Mouse (Mus musculus) right cerebral cortex, postnatal 4 days (tissue): ENCODE data around the gene Gne.

ENCODE experiments used
- DNase-seq: peaks from one replicate; pipeline ENCODE4 v3.0.0-alpha.2; 2022

The Gne gene

DNA sequence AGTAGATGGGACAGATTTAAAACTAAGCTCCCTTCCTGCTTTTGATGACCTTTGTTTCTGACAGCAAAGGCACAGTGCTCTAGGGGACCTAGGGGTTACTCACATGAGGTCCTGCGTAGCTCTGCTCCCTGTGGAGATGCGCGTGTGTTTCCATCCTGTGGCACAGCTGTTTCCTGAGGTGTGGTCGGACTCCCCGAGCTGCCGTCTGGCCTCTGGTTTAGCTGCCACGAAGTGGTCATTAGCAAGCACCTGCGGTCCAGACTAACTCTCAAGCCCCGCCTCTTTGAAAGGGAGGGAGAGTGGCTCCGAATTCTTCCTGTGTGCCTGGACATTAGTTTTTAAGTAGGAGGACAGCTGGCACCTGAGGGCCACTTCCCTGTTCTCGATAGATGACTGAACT, at the start of gene Gne:
Gene Gne (minus strand): TSS at position 233 of the 400 bp plus-strand sequence.
- DNase-seq: no peak

DNA sequence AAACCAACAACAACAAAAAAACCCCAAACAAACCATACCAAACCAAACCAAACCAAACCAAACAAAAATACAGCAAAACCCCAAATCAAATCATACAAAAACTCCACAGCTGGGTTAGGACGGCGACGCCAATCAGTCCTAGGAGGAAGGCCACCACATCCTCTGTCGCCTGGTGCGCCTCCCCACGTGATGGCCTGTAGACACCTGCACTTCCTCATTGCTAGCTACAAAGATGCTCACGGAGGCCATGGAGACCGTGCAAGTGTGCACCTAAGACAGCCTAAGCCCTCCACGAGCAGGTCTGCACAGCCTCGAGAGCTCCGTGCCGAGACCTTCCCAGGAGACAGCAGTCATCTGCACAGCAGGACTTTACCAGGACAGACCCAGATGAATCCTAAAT, 42.8 kb upstream of the Gne start:
- no peak for DNase-seq

DNA sequence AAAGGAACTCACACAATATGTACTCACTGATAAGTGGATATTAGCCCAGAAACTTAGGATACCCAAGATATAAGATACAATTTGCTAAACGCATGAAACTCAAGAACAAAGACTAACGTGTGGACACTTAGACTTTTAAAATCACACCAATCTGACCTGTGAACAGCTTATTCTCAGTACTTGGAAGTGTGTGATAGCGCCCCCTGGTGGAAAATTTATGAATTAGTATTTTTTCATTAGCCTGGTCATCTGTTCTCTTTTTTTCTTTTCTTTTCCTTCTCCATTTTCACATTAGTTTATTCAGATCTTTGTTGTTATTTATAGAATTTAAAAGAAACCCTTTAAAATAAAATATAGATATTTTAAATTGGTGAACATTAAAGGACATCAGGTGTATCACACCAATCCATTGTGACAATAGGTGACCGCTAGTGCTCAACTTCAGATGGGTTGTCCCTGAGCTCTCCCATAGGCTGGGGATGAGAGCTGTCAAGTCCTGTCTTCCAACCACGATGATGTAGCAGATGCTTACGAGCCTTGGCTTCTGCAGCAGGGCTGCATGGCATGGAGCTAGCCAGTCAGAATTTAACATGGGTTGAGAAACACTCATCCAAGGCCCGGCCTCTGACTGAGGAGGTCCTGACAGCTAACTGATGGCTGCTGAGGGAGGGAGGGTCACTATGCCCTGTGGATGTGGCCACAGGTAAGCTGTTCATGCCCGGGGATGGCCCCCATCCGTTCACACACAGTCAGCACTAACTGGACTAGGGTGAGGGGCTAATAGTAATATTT, 35.6 kb upstream of the Gne start:
- DNase-seq: no peak

DNA sequence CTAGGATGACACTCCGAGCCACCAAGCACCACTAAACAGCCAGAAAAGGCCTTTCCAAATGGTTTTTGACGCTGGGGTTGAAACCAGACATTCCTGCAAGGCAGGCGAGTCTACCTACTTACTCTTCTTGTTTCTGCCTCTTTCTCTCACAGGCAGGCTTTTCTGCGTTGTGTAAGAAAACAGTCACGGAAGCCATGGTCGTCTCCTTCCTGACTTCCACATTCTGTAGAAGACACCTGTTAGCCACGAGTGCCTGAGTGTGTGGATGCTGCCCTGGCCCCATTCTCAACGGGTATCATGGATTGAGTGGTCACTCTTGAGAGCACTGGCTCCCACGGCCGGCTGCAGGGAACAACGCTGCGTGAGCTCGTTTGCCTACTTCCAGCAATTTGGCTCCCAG, 31.1 kb upstream of the Gne start:
- no peak for DNase-seq

DNA sequence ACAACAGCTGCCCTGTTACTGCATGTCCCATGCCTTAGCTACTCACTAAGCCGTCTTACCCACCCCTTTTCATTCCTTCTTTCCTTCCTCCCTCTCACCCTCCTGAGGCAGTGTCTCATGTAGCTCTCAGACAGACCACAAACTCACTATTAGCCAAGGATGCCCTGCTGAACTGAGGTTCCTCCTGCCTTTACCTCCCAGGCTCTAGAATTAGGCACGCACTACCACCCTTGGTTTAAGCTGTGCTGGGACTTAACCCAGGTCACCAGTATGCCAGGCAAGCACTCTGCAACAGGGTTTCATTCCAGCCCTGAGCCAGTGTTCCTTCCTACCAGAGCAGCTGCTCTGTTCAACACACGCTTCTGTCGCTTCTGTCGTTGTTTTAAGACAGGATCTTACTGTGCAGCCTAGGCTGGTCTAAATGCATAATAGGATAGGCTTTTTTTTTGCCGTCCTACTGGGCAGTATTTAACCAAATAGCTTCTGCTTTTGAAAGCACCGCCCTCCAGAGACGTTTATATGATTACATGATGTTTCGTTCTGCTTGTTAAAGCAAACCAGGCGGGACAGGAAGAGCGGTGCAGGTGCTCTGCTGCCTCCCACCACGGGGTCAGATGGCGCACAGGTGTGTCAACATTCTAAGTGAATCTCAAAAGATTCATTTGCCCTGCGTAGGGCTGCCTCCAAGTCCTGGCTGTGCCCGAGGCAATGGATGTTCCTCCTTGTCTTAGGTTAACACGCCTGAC, 29.6 kb upstream of the Gne start:
- no peak for DNase-seq

DNA sequence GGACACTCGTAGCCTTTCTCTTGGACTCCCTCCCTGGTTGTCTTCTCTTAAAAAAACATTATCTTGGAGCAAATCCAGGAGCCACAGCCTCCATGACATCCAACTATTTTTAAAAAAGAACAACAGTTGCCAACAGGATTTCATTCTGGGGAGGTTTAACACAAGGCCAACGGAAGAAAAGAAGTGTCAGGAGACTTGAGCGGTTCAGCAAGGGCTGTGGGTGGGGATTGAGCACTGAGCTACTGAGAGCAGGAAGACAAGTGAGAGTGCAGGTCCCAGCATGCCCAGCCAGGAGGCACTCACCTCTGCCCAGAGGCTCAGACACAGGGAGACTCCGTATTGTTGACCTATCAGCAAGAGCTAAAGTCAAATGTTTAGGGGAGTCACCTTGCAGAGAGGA, 28.8 kb upstream of the Gne start:
- no peak for DNase-seq

DNA sequence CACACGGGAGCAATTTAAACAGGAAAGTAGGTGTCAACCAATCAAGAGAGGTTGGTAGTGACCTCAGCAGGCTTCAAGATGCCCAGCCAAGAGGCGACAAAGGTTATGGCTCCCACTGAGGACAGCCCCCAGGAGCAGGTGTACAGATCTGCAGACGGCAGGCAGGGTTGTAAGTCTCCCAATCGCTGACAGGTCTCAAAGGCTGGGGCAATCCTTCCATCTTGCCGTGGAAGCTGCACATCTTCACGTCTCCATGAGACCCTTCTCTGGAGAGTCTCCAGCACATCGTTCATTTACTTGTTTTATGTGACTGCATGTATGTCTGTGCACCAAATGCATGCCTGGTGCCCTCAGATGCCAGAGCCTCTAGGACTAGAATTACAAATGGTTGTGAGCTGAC, 26.8 kb upstream of the Gne start:
- DNase-seq: no peak

DNA sequence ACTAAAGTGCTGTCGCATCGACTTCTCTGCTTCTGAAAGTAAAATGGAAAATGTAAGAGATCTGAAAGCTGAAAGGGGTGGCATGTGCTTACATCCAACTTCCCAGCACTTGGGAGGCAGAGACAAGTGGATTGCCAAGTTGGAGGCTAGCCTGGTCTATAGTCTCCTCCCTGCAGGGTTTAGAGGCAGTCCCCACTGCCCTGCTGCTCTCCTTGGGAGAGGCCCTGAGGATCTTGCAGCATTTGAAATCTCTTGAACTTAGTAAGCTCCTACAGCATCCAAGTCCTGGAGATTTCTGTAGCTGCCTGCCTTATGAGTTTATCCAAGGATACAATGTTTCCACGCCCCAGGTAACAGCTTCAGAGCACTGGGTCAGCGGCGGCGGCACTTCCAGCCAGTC, 24.3 kb upstream of the Gne start:
- DNase-seq: no peak

DNA sequence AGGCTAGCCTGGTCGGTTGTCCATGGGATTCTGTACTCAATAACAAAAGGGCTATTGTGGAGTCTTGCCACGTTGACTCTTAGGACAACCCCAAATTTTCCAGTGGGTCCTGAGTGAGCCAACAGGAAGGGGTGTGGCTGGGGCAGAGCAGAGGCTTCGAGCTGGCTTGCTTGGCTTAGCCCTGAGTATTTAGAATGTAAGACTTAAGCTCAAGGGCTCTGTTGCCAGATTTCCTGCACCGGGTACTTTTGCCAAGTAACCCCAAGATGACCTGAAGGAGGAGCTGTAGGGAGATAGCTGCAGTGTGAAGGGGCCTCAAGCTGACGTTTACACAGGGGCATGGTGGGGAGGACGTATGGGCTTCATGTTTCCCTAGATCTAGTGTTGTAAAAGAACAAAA, 23.4 kb upstream of the Gne start:
- DNase-seq: no peak

DNA sequence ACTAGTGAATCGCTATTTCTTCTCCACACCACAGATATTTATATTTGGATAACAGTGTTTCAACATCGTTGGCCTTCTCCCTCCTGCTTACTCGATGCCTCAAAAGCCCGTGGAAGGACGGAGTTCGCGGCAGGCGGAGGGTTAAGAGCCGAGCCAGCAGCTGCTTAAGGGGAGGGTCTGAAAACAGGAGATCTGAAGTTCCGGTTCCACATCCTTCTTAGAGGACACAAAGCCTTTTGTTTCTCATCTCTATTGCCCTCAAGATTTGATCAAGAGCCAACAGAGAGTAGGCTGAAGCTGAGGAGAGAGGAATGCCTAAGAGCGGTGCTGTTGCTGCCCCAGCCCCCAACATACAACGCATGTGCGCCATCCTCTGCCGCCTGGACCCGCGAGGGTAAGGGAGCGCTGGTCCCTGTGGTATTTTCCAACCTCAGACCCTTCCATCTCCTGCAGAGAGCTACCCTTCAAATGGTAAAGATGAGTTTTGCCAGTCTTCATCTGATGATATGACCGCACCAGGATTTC, 22.4 kb upstream of the Gne start:
- no peak for DNase-seq

DNA sequence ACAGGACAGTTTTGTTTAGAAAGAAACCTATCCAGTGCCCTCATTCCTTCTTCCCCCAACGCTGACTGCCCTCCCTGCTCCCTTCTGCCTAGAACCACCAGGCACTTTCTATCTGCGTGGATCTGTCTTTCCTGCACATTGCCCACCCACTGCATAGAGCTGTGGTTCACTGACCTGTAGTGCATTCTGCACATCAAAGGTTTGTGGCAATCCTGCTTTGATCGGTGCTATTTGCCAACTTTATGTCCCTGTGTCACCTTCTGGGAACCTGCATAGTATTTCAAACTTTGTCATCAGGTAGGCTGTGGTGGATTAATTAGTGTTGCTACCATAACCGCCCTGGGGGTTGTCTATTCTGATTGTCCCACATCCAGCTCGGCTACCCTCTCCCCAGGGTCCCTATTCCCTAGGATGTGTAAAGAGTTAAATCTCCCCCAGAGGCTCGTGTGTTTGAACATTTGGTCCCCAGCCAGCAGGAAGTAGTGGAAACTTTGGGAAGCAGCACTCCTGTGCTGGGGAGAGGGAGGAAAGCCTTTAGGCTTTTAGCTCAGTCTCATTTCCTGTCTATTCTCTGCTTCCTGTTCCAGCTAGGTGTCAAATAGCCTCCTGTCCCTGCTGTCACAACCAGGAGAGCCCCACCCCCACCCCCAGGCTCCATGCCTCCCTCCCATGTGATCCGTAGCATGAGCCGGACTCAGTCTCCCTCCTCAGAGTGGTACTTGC, 20.4 kb upstream of the Gne start:
- DNase-seq: no peak

DNA sequence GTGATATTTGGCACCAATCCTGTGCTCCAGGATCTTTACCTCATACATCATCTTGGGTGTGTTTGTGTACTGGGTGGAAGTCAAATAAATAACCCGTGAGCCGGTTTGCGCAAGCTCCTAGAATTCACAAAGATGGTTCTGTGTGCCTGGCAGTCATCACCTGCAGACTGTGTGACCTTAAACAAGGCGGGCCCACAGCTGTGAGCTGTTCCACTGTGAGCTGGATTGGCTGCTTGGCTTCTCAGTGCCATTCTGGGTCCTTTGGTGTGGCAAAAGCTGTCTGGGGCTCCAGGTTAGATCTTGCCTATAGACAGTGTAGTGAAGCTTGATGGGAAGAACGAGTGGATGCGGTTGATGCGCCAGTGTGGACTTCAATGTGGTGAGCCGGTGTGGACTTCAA, 19.6 kb upstream of the Gne start:
- no peak for DNase-seq

DNA sequence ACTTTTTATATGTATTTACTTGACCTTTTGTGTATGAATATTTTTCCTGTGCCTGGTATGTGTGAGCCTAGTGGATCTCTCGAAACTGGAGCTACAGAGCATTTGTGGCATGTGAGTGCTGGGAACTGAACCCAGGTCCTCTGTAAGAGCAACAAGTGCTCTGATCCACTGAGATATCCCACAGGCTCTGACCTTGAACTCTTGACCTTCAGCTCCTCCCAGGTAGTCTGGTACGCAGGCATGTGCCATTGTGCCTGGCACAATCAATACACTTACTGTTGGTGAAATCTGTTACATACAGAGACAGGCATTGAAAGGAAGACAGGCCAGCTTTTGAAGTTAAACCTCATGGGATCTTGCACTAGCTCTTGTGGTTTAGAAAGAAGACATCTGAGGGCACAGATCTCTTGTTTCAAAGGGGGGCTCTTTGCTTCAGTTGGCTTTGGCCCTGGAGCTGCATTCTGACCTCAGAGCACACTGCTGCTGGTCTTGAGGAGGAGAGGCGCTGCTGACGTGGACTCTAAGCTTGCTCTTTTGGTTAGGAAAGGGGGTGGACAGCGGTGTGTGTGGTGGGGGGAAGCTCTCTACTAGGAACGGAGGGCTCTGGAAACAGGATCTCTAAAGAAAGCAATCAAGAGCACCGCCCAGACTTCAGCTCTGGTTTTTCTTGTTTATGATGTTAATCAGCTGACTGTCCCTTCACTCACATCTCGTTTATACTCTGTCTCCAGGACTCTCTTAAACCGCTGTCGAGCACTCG, 13.8 kb upstream of the Gne start:
- no peak for DNase-seq

DNA sequence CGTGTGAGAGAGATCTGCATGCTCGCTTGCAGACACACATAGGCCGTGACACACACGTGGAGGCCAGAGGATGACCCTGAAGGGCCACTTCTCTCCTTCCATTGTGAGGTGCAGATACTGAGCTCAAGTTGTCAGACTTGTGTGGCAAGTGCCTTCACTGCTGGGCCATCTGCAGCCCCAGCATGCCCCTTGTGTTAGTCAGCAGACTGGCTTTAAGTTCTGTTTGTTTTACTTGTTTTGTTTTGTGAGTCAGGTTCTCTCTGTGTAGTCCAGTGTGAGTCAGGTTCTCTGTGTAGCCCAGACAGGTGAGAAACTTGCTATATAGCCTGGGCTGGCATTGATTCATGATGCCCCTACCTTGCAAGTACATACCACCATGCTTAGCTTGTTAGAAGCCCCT, 10.5 kb upstream of the Gne start:
- DNase-seq: no peak

DNA sequence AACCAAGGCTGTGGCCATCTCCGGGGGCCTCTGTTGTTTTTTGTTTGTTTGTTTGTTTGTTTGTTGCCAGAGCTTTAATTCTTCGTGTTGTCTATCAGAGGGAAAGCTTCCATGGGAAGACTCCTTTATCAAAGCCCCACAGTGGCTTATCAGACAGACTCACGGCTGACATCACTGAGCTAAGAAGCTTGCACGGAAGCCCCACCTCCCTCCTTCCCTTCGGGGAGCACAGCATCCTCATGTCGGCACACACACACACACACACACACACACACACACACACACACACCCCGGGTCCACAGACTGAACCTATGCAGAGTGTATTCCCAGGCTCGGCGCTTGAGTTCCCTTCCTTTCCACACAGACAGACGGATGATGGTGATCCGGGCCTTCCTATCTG, 8.4 kb upstream of the Gne start:
- DNase-seq: no peak

DNA sequence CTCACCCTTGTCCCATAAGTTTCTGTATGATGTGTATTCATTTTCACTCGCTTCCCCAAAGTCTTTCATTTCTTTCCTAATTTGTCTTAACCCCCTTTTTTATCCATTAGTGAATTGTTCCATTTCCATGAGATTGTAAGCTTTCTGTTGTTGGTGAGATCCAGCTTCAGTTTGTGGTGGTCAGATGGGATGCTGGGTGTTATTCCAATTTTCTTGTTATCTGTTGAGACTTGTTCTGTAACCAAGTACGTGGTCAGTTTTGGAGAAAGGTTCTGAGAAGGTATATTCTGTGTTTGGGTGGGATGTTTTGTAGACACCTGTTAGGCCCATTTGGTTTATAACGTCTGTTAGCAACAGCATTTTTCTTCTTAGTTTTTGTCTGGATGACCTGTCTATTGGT, 1.6 kb upstream of the Gne start:
- DNase-seq: no peak

DNA sequence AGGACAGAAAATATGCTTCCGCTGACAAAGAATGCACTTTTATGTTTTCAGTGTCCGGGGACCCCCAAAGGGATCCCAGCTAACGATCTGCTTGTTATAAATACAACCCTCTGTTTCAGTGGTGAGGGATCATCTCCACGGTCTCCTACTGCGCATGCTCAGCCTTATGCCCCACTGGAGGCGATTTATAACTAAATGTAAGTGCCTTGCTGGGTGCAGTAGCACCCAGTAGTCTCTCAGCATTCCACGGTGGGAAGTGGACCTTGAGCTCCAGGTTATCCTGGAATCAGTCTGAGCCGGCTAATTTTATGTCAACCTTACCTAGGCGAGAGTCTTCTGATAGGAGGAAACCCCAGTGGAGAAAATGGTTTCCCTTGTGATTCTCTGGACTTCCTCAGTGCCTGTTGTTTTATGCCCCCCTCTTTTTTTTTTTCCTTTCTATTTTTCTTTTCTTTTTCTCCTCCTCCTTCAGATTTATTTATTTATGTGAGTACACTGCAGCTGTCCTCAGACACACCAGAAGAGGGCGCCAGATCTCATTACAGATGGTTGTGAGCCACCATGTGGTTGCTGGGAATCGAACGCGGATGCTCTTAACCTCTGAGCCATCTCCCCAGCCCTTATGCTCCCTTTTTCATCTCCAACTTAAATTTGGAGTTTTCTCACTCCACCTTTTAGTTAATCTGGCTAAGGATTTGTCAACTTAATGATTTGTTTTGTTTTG, 787 bp upstream of the Gne start:
- DNase-seq: no peak

DNA sequence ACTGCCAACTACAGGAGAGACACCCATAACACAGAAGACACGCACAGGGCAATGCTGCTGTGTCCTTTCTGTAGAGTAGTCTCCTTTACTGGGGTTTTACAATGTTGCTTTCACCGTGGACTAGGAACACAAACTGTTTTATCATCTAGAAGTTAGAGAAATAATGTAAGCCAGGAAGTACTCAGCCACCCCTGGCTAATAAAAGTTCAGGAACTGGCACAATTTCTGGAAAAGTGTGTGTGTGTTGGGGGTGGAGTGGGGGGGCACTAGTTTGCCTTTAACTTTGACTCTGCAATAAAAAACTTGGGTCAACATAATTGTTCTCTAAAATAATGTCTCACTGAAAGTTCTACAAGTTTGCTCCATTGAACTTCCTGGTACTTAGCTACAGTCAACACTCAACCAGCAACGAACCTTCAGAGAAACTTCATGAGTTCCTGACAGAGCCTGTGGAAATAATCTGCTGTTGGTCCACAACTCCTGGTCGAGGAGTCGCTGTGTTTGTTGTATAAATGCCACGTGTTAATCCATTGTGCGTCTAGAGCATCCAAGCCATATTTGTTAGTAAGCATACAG, 5.5 kb downstream of the Gne start:
- DNase-seq: no peak

DNA sequence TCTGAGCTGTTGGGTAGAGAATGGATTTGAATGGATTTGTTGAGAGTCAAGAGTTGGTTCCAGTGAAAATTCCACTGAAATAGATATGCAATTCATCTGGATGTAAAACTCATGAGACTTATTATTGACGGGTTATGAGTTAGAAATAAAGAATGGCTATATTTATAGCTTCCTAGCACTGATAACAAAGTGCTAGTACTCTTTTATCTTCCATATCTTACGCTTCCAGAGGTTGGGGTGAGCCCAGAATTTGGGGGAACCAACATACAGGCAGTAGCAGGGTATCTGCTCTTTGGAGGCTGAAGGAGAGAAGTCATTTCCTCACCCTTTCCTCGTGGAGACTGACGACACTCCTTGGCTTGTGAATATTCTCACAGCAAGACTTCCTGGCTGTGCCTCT, 9.6 kb downstream of the Gne start:
- no peak for DNase-seq

DNA sequence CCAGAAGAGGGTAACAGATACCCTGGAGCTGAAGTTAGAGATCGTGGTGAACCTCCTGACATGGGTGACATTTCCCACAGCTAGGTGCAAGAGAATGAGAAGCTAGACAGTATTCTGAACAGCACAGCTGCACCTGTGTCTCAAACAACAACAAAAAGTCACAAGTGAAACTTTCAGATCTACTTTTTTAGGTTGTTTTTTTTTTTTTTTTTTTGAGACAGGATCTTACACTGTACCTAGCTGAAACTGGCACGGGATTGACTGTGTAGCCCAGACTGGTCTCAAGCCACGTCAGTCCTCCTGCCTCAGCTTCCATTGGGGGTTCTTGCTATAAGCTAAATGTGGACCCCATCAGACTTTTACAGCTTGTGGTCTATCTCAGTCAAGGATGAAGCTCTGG, 10.2 kb downstream of the Gne start:
- no peak for DNase-seq

DNA sequence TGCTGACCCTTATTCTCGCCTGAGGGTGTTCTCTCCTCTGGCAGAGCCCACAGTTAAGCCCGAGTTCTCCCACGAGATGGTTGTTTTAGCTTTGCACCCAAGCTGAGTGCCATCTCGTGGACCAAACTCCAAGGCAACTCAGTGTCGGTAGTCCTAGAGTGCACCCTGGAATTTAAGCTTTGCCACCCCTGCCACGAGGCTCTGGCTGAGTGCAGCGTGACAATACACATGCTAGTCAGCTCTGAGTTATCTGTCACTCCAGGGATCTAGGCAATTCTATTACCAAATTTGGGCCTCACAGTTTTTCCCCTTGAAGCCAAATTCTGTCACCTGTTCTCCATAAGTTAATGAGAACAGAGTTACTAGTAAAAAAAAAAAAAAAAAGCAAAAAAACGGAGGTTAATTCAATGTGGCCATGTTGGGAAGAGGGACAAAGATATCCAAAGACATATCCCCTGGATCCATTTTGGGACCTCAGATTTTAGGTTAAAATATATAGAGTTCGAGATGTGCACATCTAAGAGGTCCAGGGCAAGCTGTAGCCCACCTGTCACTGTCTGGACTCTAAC, 11.0 kb downstream of the Gne start:
- no peak for DNase-seq
